Comparison of ENCODE assay signal across 13 mouse cellular contexts in the genomic region with DNA sequence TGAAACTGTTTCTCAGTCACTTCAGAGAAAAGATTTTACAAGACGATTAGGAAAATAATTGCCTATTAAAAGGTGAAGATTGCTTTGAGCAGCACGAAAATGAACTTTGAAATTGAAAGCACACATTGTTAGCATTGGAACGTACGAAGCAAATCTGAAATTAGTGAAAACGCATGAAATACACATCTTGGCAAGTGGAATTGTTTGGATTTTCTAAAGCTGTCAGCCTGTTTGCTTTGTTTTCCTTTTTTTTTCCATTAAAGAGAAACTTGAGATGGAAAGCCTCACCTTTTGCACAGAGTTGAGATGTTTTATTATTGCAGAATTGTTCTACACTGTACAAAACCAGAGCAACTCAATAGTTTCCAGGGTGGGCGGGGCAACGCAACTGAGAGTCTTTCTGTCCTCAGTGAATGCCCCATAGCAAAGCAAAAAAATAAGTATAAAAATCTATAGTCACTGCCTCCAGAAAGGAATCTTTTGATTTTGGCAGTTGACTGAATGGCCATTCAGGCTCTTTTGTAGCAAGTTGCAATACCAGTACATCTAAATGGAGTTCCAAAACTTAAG.
DNase-seq lines count a peak whose midpoint lies in the region; ATAC-seq and TF ChIP-seq lines count a peak whose summit lies in the region.
"Had no signal": no experiment of that assay in that cellular context is flagged by ENCODE, and none has a peak within 500 bp of the region (broad histone marks: within the 10 kb centered on the region; RNA-seq: fewer than 3 reads in every experiment).

No protein-coding gene starts in this region.

- no peak overlapping the region for H3K4me3 ChIP-seq in kidney, postnatal 0 days (replicated peaks; ENCODE audit: low read depth, low read length)
- H3K4me3 ChIP-seq in embryonic facial prominence, embryonic 15.5 days (replicated peaks): no peak overlapping the region
- no peak overlapping the region for H3K4me3 ChIP-seq in hindbrain, embryonic 12.5 days
- no peak overlapping the region for H3K4me3 ChIP-seq in midbrain, postnatal 0 days (ENCODE audit: low read depth, low read length)
- H3K4me3 ChIP-seq: stomach, embryonic 15.5 days had no signal

- H3K4me1 ChIP-seq in kidney, postnatal 0 days (replicated peaks; ENCODE audit: insufficient read depth, low read length): peaks cover 5% of the 10 kb centered on the region; the same call in 1 of the 2 replicates
- peaks cover 41% of the 10 kb centered on the region for H3K4me1 ChIP-seq in embryonic facial prominence, embryonic 15.5 days
- H3K4me1 ChIP-seq in hindbrain, embryonic 12.5 days: peaks cover 60% of the 10 kb centered on the region
- H3K4me1 ChIP-seq in midbrain, postnatal 0 days (ENCODE audit: insufficient read depth, low read length): peaks cover 19% of the 10 kb centered on the region

- peak; percentile 34 for DNase-seq in kidney, postnatal 0 days (ENCODE audit: low spot score)
- no peak for DNase-seq in kidney, postnatal 14 days
- DNase-seq in midbrain, postnatal 0 days (ENCODE audit: low spot score): no peak
- DNase-seq in left cerebral cortex, adult 8-10 months (ENCODE audit: low spot score in 2 of 2): no peak
- no peak for DNase-seq in right cerebral cortex, postnatal 14 days
- DNase-seq: B cell, adult 2 months; kidney, adult 8-10 months; liver; lung, postnatal 10 days had no signal

- no peak for TF ChIP-seq CTCF in kidney, postnatal 0 days (IDR thresholded peaks at IDR 0.05; ENCODE audit: low read depth)
- no peak for TF ChIP-seq CTCF in midbrain, postnatal 0 days (IDR thresholded peaks at IDR 0.05)

- 64% methylated on average over 7 of the region's 7 CpGs for WGBS in kidney, postnatal 0 days
- WGBS in embryonic facial prominence, embryonic 15.5 days: 51% methylated on average over 7 of the region's 7 CpGs
- WGBS in hindbrain, embryonic 12.5 days: 41% methylated on average over 7 of the region's 7 CpGs
- 43% methylated on average over 7 of the region's 7 CpGs for WGBS in midbrain, postnatal 0 days

- H3K27me3 ChIP-seq in kidney, postnatal 0 days (ENCODE audit: insufficient read depth, low read length): no peaks in the 10 kb centered on the region
- H3K27me3 ChIP-seq in embryonic facial prominence, embryonic 15.5 days: no peaks in the 10 kb centered on the region
- H3K27me3 ChIP-seq in hindbrain, embryonic 12.5 days: no peaks in the 10 kb centered on the region
- H3K27me3 ChIP-seq in midbrain, postnatal 0 days (ENCODE audit: insufficient read depth, low read length): no peaks in the 10 kb centered on the region
- H3K27me3 ChIP-seq: stomach, embryonic 15.5 days had no signal

- H3K27ac ChIP-seq in kidney, postnatal 0 days: no peak overlapping the region
- 0 out of 2 replicates have a peak overlapping the region, but pooled peaks have one; percentile 39 for H3K27ac ChIP-seq in embryonic facial prominence, embryonic 15.5 days (replicated peaks)
- peak overlapping the region; percentile 45 for H3K27ac ChIP-seq in hindbrain, embryonic 12.5 days
- H3K27ac ChIP-seq in midbrain, postnatal 0 days (ENCODE audit: low read depth, low read length): peak overlapping the region; percentile 39; the same call in 1 of the 2 replicates
- H3K27ac ChIP-seq: stomach, embryonic 15.5 days had no signal

- ATAC-seq in kidney, postnatal 0 days (replicated peaks; ENCODE audit: low FRiP score, low read depth): no peak
- ATAC-seq in embryonic facial prominence, embryonic 15.5 days (ENCODE audit: insufficient number of reproducible peaks, low FRiP score, low TSS enrichment, low read depth): no peak
- no peak for ATAC-seq in hindbrain, embryonic 12.5 days (ENCODE audit: low FRiP score)
- ATAC-seq in midbrain, postnatal 0 days (ENCODE audit: low FRiP score): no peak
- ATAC-seq in cerebellum, adult (ENCODE audit: insufficient number of reproducible peaks, low FRiP score, low TSS enrichment): no peak

- H3K9ac ChIP-seq in kidney, postnatal 0 days (ENCODE audit: low read depth, low read length): no peak overlapping the region
- no peak overlapping the region for H3K9ac ChIP-seq in embryonic facial prominence, embryonic 15.5 days
- H3K9ac ChIP-seq in hindbrain, embryonic 12.5 days: no peak overlapping the region
- H3K9ac ChIP-seq in midbrain, postnatal 0 days (replicated peaks; ENCODE audit: low read length, poor library complexity, severe bottlenecking): no peak overlapping the region
- H3K9ac ChIP-seq: stomach, embryonic 15.5 days had no signal

- no peaks in the 10 kb centered on the region for H3K36me3 ChIP-seq in kidney, postnatal 0 days (ENCODE audit: insufficient read depth, low read length)
- H3K36me3 ChIP-seq in embryonic facial prominence, embryonic 15.5 days: no peaks in the 10 kb centered on the region
- H3K36me3 ChIP-seq in hindbrain, embryonic 12.5 days: no peaks in the 10 kb centered on the region
- no peaks in the 10 kb centered on the region for H3K36me3 ChIP-seq in midbrain, postnatal 0 days (ENCODE audit: insufficient read depth, low read length)
- H3K36me3 ChIP-seq: stomach, embryonic 15.5 days had no signal

- H3K9me3 ChIP-seq in kidney, postnatal 0 days (replicated peaks; ENCODE audit: low read length): no peaks in the 10 kb centered on the region
- H3K9me3 ChIP-seq in embryonic facial prominence, embryonic 15.5 days (replicated peaks): no peaks in the 10 kb centered on the region
- H3K9me3 ChIP-seq in hindbrain, embryonic 12.5 days (replicated peaks): no peaks in the 10 kb centered on the region
- no peaks in the 10 kb centered on the region for H3K9me3 ChIP-seq in midbrain, postnatal 0 days (ENCODE audit: low read length)
- H3K9me3 ChIP-seq: stomach, embryonic 15.5 days had no signal

- H3K4me2 ChIP-seq in kidney, postnatal 0 days (ENCODE audit: low read length): 0 out of 2 replicates have a peak overlapping the region, but pooled peaks have one; percentile 4
- H3K4me2 ChIP-seq in embryonic facial prominence, embryonic 15.5 days (replicated peaks): no peak overlapping the region
- peak overlapping the region; percentile 34 for H3K4me2 ChIP-seq in hindbrain, embryonic 12.5 days (replicated peaks)
- H3K4me2 ChIP-seq in midbrain, postnatal 0 days (ENCODE audit: low read depth, low read length, poor library complexity, severe bottlenecking): peak overlapping the region; percentile 13
- H3K4me2 ChIP-seq: stomach, embryonic 15.5 days had no signal
